Mouse (Mus musculus): ENCODE data around the gene Vmn1r88.
"Not testable (repeated sequence)": the region's sequence is repeated elsewhere in the genome, so short reads cannot be mapped to it uniquely, and the experiment has no call there.

Gene Vmn1r88

DNA sequence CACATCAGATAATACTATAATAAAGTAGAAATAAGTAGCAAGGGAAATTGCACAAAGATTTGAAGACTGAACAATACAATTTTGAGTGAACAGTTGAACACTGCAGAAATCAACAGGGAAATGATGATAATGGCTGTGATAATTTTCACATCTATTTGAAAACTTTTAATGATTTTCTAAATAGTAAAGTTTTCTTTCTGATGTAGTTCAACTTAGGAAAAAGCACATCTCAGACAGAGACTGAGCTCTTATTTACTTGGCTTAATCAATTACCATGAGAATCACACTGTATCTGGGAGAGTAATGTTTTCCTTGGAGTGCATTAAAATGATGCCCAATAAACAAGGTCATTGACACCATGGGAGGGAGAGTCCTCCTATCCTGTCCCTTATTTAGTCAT lies at the start of gene Vmn1r88:
Gene Vmn1r88 (plus strand): TSS at position 301 of the 400 bp plus-strand sequence.
- in situ Hi-C loops (cut with MboI, MseI): no loop called here

DNA sequence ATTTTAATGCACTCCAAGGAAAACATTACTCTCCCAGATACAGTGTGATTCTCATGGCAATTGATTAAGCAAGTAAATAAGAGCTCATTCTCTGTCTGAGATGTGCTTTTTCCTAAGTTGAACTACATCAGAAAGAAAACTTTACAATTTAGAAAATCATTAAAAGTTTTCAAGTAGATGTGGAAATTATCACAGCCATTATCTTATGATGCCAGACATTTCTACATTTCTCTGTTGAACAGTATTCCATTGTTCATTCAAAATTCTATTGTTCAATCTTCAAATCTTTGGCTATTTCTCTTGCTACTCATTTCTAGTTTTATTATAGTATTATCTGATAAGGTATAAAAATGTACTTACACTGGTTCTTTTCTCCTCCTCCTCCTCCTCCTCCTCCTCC lies 39.6 kb upstream of the Vmn1r88 start, which contains the start of gene Vmn1r86:
Gene Vmn1r86 (minus strand): TSS at position 101 of the 400 bp plus-strand sequence.
- in situ Hi-C loops (cut with MboI, MseI): no loop called here

DNA sequence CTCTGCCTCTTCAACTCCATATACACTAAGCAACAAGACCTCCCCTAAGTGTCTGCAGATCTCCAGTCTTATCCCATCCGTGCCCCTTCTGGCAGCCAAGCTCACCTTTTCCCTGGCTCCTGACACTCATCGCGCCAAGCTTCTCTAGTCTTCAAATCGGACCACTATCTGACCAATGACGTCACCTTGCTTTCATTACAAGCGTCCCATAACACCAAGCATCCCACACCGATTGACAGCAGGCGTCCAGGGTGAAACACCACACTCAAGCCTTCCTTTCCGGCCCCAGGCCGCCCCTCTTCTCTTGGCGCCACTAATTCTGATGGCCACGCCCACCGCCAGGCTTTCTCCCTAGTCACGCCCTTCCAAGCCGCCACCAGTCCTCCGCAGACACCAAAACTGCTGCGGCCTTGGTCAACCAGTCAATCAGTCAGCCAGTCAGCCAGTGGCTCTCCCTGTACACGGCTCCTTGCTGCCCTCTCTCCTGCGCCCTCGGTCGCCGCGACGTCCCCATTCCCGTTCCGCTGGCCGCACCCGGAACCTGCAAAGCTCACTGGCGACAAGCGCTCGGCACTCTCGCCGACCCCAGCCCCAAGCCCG lies 35.7 kb upstream of the Vmn1r88 start:
- in situ Hi-C loops (cut with MboI, MseI): not testable (repeated sequence)

DNA sequence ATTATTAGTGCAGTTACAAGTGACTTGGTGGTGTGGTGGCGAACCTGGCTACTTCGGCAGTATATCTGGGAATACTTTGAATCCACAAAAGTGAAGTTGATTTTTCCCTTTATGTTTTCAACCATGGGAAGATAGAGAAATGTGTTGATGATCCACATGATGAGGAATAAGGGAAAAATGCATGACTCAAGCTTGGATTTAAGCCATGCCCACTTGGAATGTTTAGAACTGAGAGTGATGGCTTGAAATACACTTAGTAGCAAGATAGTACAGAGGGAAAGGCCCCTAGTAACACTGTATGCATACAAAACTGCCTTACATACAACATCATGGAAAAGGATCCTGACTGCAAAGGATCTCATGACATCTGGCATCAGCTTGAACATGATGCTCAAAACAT lies 27.5 kb upstream of the Vmn1r88 start:
- in situ Hi-C loops (cut with MboI, MseI): no loop called here

DNA sequence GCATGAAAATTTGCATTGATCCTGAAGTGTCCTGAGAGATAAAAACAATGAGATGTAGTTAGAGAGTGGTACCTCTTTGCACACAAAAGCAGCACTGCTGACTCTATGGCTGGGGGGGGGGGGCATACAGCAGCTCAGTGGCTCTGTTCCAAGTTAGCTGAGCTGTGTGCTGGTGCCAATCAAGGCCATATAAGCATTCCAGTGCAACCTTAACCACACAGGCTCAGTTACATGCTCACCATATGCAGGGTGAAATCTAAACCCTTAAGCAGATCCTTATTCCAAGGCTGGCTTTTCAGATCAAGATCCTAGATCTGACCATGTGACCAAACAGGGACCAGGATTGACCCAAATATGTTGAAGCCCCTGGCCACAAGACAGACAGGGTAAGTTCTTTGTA lies 22.0 kb upstream of the Vmn1r88 start:
- in situ Hi-C loops (cut with MboI, MseI): no loop called here

DNA sequence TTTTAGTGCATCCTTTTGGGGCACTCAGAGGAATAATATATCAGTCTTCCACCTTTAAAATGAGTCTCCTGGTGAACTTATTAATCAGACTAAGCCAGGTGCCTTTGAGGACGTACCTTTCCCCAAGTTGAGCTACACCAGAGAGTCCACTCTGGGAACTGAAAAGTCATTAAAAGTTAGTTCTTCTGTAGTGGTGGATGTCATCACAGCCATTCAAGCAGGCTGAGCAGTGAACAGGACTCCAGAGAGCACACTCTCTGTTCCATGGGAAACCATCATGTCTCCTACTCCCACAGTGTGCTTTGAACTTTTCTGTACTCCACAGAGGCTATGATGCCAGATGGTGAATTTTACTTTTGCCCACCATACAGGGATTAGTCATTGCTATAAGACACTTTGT lies 19.3 kb upstream of the Vmn1r88 start, which contains the start of gene Vmn1r87:
Gene Vmn1r87 (minus strand): TSS at position 101 of the 400 bp plus-strand sequence.
- in situ Hi-C loops (cut with MboI, MseI): no loop called here

DNA sequence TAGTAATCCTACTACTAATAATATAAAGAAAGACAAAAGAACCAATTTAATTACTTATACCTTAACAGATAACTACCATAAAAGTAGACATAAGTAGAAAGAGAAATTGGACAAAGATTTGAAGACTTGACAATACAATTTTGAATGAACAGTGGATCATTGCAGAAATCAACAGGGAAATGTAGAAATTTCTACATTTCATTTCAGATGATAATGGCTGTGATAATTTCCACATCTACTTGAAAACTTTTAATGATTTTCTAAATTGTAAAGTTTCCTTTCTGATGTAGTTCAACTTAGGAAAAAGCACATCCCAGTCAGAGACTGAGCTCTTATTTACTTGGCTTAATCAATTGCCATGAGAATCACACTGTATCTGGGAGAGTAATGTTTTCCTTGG lies 53.4 kb downstream of the Vmn1r88 start, which contains the start of gene Vmn1r89:
Gene Vmn1r89 (plus strand): TSS at position 301 of the 400 bp plus-strand sequence.
- in situ Hi-C loops (cut with MboI, MseI): no loop called here

Measured in T-helper 1 cell (primary cell).